Mouse (Mus musculus) spleen, adult 2 months (tissue): ENCODE data around the gene Rrp8.

Source experiments
- CTCF ChIP-seq: fragments of 200-500 bp; IDR thresholded peaks from 2 replicates; pipeline ENCODE4 v1.5.1; 2011; ENCODE audit warnings: mild to moderate bottlenecking, inconsistent platforms; ENCODE audit not compliant: insufficient read depth, insufficient read length, insufficient replicate concordance; ENCODE audit errors: extremely low read depth
- POLR2A ChIP-seq: fragments of 200-500 bp; IDR thresholded peaks from 2 replicates; pipeline ENCODE4 v1.6.1; 2011; ENCODE audit warnings: low read depth, low read length, inconsistent platforms

DNA sequence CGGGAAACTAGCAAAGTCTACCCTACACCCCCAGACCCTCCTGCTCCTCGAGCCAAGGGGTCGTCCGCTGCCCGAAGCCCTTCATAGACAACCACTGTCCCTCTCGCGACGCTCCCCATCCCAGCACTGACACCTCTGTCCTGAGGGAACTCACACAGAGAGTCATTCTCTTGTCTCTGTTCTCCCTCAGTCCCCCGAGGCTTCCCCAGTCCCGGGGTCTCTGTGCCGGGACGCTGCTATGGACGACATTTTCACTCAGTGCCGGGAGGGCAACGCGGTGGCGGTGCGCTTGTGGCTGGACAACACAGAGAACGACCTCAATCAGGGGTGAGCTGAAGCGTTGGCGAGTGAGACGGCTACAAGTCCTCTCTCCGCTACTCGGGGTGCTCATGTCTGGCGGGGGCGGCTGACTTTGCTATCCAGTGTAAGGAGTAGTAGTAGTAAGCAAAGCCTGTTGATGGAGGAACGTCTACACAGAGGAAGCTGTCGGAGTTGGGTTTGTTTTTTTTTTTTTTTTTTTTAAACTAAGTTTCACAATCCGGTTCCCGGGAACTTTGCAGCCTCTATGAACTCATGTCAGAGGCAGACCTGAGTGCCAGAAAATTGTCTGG lies at the start of gene Rrp8:
- no peak for TF ChIP-seq CTCF
- no peak for TF ChIP-seq POLR2A
